Mouse (Mus musculus) lung, adult 2 months (tissue): ENCODE results near the gene Gadd45b.

Experiments used
- CTCF ChIP-seq: fragments of 200-500 bp; IDR thresholded peaks from 2 replicates; pipeline ENCODE4 v1.5.1; 2011; ENCODE audit warnings: mild to moderate bottlenecking, low read length, control low read depth; ENCODE audit not compliant: insufficient read depth
- POLR2A ChIP-seq: fragments of 200-500 bp; IDR thresholded peaks from 2 replicates; pipeline ENCODE4 v1.6.1; 2011; ENCODE audit warnings: low read depth, mild to moderate bottlenecking, control low read depth, low read length, borderline replicate concordance; ENCODE audit errors: extremely low read depth

GRCm38 (mm10) chr10:80909375-80910162 lies 20.3 kb upstream of the Gadd45b start:
- TF ChIP-seq CTCF (no peak), POLR2A (no peak)
